Mouse (Mus musculus): ENCODE results near the gene Ppip5k2. TPM values are rescaled to one million over a fixed set of nuclear protein-coding genes. Genes with fewer than 3 reads are reported as not detected.
"Not testable (repeated sequence)": the region's sequence is repeated elsewhere in the genome, so short reads cannot be mapped to it uniquely, and the experiment has no call there.

Gene Ppip5k2
- polyA plus RNA-seq, 1 experiment from 2014 or later = 50.8 TPM

- Histone ChIP-seq H3K4me3 (replicated peaks) (no peak overlapping the region), H3K27ac (no peak overlapping the region), H3K9ac (replicated peaks) (no peak overlapping the region), H3K4me1 (replicated peaks) (no peaks in the 10 kb centered on the region), H3K4me2 (no peak overlapping the region), H3K9me3 (no peaks in the 10 kb centered on the region), H3K36me3 (peaks cover 6% of the 10 kb centered on the region; the same call in 1 of the 2 replicates), H3K27me3 (no peaks in the 10 kb centered on the region)
- WGBS = 94% methylated on average over 7 of the region's 7 CpGs
- no peak for ATAC-seq (ENCODE audit: insufficient number of reproducible peaks, insufficient read depth, low FRiP score, low TSS enrichment, low read depth)
Observed at GRCm38 (mm10) chr1:97781674-97782073, 11.5 kb upstream of the Ppip5k2 start.

GRCm38 (mm10) chr1:97773973-97774372 lies 3.8 kb upstream of the Ppip5k2 start:
- Histone ChIP-seq H3K27ac (no peak overlapping the region), H3K4me1 (replicated peaks) (0 out of 2 replicates have a peak, but pooled peaks cover 3% of the 10 kb centered on the region), H3K4me3 (replicated peaks) (no peak overlapping the region), H3K4me2 (no peak overlapping the region), H3K36me3 (peaks cover 2% of the 10 kb centered on the region; the same call in 1 of the 2 replicates), H3K9me3 (no peaks in the 10 kb centered on the region), H3K27me3 (peaks cover 3% of the 10 kb centered on the region; the same call in 1 of the 2 replicates), H3K9ac (replicated peaks) (no peak overlapping the region)
- no peak for ATAC-seq (ENCODE audit: insufficient number of reproducible peaks, insufficient read depth, low FRiP score, low TSS enrichment, low read depth)
- 96% methylated on average over 2 of the region's 2 CpGs for WGBS

GRCm38 (mm10) chr1:97773362-97773761 lies 3.2 kb upstream of the Ppip5k2 start:
- ATAC-seq (ENCODE audit: insufficient number of reproducible peaks, insufficient read depth, low FRiP score, low TSS enrichment, low read depth) = no peak
- Histone ChIP-seq H3K36me3 (peaks cover 2% of the 10 kb centered on the region; the same call in 1 of the 2 replicates), H3K27me3 (peaks cover 3% of the 10 kb centered on the region; the same call in 1 of the 2 replicates), H3K9ac (replicated peaks) (no peak overlapping the region), H3K9me3 (no peaks in the 10 kb centered on the region), H3K4me2 (no peak overlapping the region), H3K27ac (no peak overlapping the region), H3K4me3 (replicated peaks) (no peak overlapping the region), H3K4me1 (replicated peaks) (peaks cover 7% of the 10 kb centered on the region; the same call in 1 of the 2 replicates)
- whole genome bisulfite sequencing = 87% methylated on average over 6 of the region's 6 CpGs

- Histone ChIP-seq H3K9me3 (no peaks in the 10 kb centered on the region), H3K4me2 (no peak overlapping the region), H3K9ac (replicated peaks) (no peak overlapping the region), H3K4me3 (replicated peaks) (no peak overlapping the region), H3K4me1 (replicated peaks) (peaks cover 16% of the 10 kb centered on the region), H3K36me3 (no peaks in the 10 kb centered on the region), H3K27ac (no peak overlapping the region), H3K27me3 (peaks cover 3% of the 10 kb centered on the region; the same call in 1 of the 2 replicates)
- ATAC-seq (ENCODE audit: insufficient number of reproducible peaks, insufficient read depth, low FRiP score, low TSS enrichment, low read depth) = no peak
- 97% methylated on average over 5 of the region's 5 CpGs for WGBS
Observed at GRCm38 (mm10) chr1:97771727-97772126, 1.5 kb upstream of the Ppip5k2 start.

GRCm38 (mm10) chr1:97771118-97771517 lies 907 bp upstream of the Ppip5k2 start:
- no peak for ATAC-seq (ENCODE audit: insufficient number of reproducible peaks, insufficient read depth, low FRiP score, low TSS enrichment, low read depth)
- H3K9ac ChIP-seq (replicated peaks) = no peak overlapping the region
- H3K27me3 ChIP-seq = peaks cover 3% of the 10 kb centered on the region; the same call in 1 of the 2 replicates
- peaks cover 16% of the 10 kb centered on the region for H3K4me1 ChIP-seq (replicated peaks)
- 63% methylated on average over 7 of the region's 7 CpGs for WGBS
- H3K27ac ChIP-seq = no peak overlapping the region
- H3K36me3 ChIP-seq = no peaks in the 10 kb centered on the region
- H3K4me3 ChIP-seq (replicated peaks) = no peak overlapping the region
- H3K4me2 ChIP-seq = peak overlapping the region; percentile 57
- no peaks in the 10 kb centered on the region for H3K9me3 ChIP-seq

- Histone ChIP-seq H3K27ac (peak overlapping the region; percentile 50; the same call in 1 of the 2 replicates), H3K9ac (replicated peaks) (peak overlapping the region; percentile 82), H3K27me3 (peaks cover 3% of the 10 kb centered on the region; the same call in 1 of the 2 replicates), H3K36me3 (no peaks in the 10 kb centered on the region), H3K4me3 (replicated peaks) (peak overlapping the region; percentile 82), H3K9me3 (no peaks in the 10 kb centered on the region), H3K4me1 (replicated peaks) (peaks cover 16% of the 10 kb centered on the region), H3K4me2 (peak overlapping the region; percentile 59)
- ATAC-seq (ENCODE audit: insufficient number of reproducible peaks, insufficient read depth, low FRiP score, low TSS enrichment, low read depth) = peak; percentile 67; the same call in 1 of the 2 replicates
- under 1% methylated on average over 40 of the region's 40 CpGs for WGBS
Observed at GRCm38 (mm10) chr1:97769294-97769903, 812 bp downstream of the Ppip5k2 start.

- no peak for ATAC-seq (ENCODE audit: insufficient number of reproducible peaks, insufficient read depth, low FRiP score, low TSS enrichment, low read depth)
- WGBS = 15% methylated on average over 7 of the region's 7 CpGs
- Histone ChIP-seq H3K27me3 (peaks cover 3% of the 10 kb centered on the region; the same call in 1 of the 2 replicates), H3K4me1 (replicated peaks) (peaks cover 16% of the 10 kb centered on the region), H3K36me3 (0 out of 2 replicates have a peak, but pooled peaks cover 2% of the 10 kb centered on the region), H3K27ac (no peak overlapping the region), H3K4me3 (replicated peaks) (peak overlapping the region; percentile 82), H3K9me3 (no peaks in the 10 kb centered on the region), H3K4me2 (peak overlapping the region; percentile 59), H3K9ac (replicated peaks) (peak overlapping the region; percentile 82)
Observed at GRCm38 (mm10) chr1:97768906-97769293, 1.3 kb downstream of the Ppip5k2 start.

GRCm38 (mm10) chr1:97768089-97768488 lies 2.1 kb downstream of the Ppip5k2 start:
- H3K9me3 ChIP-seq = no peaks in the 10 kb centered on the region
- ATAC-seq (ENCODE audit: insufficient number of reproducible peaks, insufficient read depth, low FRiP score, low TSS enrichment, low read depth) = no peak
- H3K4me3 ChIP-seq (replicated peaks) = no peak overlapping the region
- H3K27ac ChIP-seq = no peak overlapping the region
- WGBS = 86% methylated on average over 2 of the region's 2 CpGs
- H3K4me1 ChIP-seq (replicated peaks) = peaks cover 16% of the 10 kb centered on the region
- H3K4me2 ChIP-seq = peak overlapping the region; percentile 59
- 0 out of 2 replicates have a peak, but pooled peaks cover 4% of the 10 kb centered on the region for H3K36me3 ChIP-seq
- H3K27me3 ChIP-seq = peaks cover 3% of the 10 kb centered on the region; the same call in 1 of the 2 replicates
- no peak overlapping the region for H3K9ac ChIP-seq (replicated peaks)

GRCm38 (mm10) chr1:97765712-97766111 lies 4.5 kb downstream of the Ppip5k2 start:
- Histone ChIP-seq H3K36me3 (peaks cover 11% of the 10 kb centered on the region; the same call in 1 of the 2 replicates), H3K4me1 (replicated peaks) (peaks cover 14% of the 10 kb centered on the region)
- ATAC-seq (ENCODE audit: insufficient number of reproducible peaks, insufficient read depth, low FRiP score, low TSS enrichment, low read depth); H3K27me3 ChIP-seq; H3K9ac ChIP-seq (replicated peaks); H3K4me3 ChIP-seq (replicated peaks); H3K9me3 ChIP-seq; H3K27ac ChIP-seq; H3K4me2 ChIP-seq: not testable (repeated sequence)
- WGBS = 82% methylated on average over 4 of the region's 4 CpGs

GRCm38 (mm10) chr1:97761477-97761876 lies 8.7 kb downstream of the Ppip5k2 start:
- 94% methylated on average over 6 of the region's 6 CpGs for WGBS
- no peaks in the 10 kb centered on the region for H3K27me3 ChIP-seq
- no peaks in the 10 kb centered on the region for H3K9me3 ChIP-seq
- no peak overlapping the region for H3K4me3 ChIP-seq (replicated peaks)
- no peak for ATAC-seq (ENCODE audit: insufficient number of reproducible peaks, insufficient read depth, low FRiP score, low TSS enrichment, low read depth)
- no peaks in the 10 kb centered on the region for H3K4me1 ChIP-seq (replicated peaks)
- H3K27ac ChIP-seq = no peak overlapping the region
- H3K36me3 ChIP-seq = peaks cover 22% of the 10 kb centered on the region; the same call in 1 of the 2 replicates
- H3K4me2 ChIP-seq = no peak overlapping the region
- H3K9ac ChIP-seq (replicated peaks) = no peak overlapping the region

- no peak for ATAC-seq (ENCODE audit: insufficient number of reproducible peaks, insufficient read depth, low FRiP score, low TSS enrichment, low read depth)
- H3K9ac ChIP-seq (replicated peaks) = no peak overlapping the region
- H3K4me2 ChIP-seq = no peak overlapping the region
- H3K36me3 ChIP-seq = peaks cover 25% of the 10 kb centered on the region
- WGBS = 81% methylated on average over 7 of the region's 7 CpGs
- no peak overlapping the region for H3K27ac ChIP-seq
- H3K4me3 ChIP-seq (replicated peaks) = no peak overlapping the region
- no peaks in the 10 kb centered on the region for H3K27me3 ChIP-seq
- H3K9me3 ChIP-seq = no peaks in the 10 kb centered on the region
- H3K4me1 ChIP-seq (replicated peaks) = no peaks in the 10 kb centered on the region
Observed at GRCm38 (mm10) chr1:97760598-97760997, 9.6 kb downstream of the Ppip5k2 start.
